Mouse (Mus musculus): ENCODE measurements at regions not wholly inside any gene's neighbourhood (a gene's known extent, or its start where the extent isn't known, plus 50 kb on each side); places are given as distances from the start of the nearest gene placed in this dataset.

- peak; percentile 8 to 33 for DNase-seq (ENCODE audit: extremely low spot score in 1 of 2, low spot score in 1 of 2)
These were observed 825.2 kb upstream of the Cntn5 start for GRCm38 (mm10) chr9:11729732-11730131.

- DNase-seq (ENCODE audit: extremely low spot score in 1 of 2, low spot score in 1 of 2), result no peak
These were observed 817.2 kb upstream of the Cntn5 start for GRCm38 (mm10) chr9:11721811-11722210.

- no peak for DNase-seq (ENCODE audit: extremely low spot score in 1 of 2, low spot score in 1 of 2)
These were observed 800.1 kb upstream of the Cntn5 start for GRCm38 (mm10) chr9:11704647-11705046.

- DNase-seq (ENCODE audit: extremely low spot score in 1 of 2, low spot score in 1 of 2), result no peak
These were observed 798.6 kb upstream of the Cntn5 start for GRCm38 (mm10) chr9:11703150-11703549.

GRCm38 (mm10) chr9:11693505-11693904 lies 788.9 kb upstream of the Cntn5 start:
- DNase-seq (ENCODE audit: extremely low spot score in 1 of 2, low spot score in 1 of 2), result no peak

GRCm38 (mm10) chr9:11687101-11687500 lies 782.5 kb upstream of the Cntn5 start:
- no peak for DNase-seq (ENCODE audit: extremely low spot score in 1 of 2, low spot score in 1 of 2)

- DNase-seq (ENCODE audit: extremely low spot score in 1 of 2, low spot score in 1 of 2), result no peak
These were observed 767.4 kb upstream of the Cntn5 start for GRCm38 (mm10) chr9:11671939-11672338.

GRCm38 (mm10) chr9:11671243-11671642 lies 766.7 kb upstream of the Cntn5 start:
- DNase-seq (ENCODE audit: extremely low spot score in 1 of 2, low spot score in 1 of 2), result no peak

GRCm38 (mm10) chr9:11629461-11629860 lies 724.9 kb upstream of the Cntn5 start:
- no peak for DNase-seq (ENCODE audit: extremely low spot score in 1 of 2, low spot score in 1 of 2)

GRCm38 (mm10) chr9:11604381-11604780 lies 699.8 kb upstream of the Cntn5 start:
- no peak for DNase-seq (ENCODE audit: extremely low spot score in 1 of 2, low spot score in 1 of 2)

GRCm38 (mm10) chr9:11603884-11604283 lies 699.3 kb upstream of the Cntn5 start:
- no peak for DNase-seq (ENCODE audit: extremely low spot score in 1 of 2, low spot score in 1 of 2)

GRCm38 (mm10) chr9:11602857-11603256 lies 698.3 kb upstream of the Cntn5 start:
- peak in 1 of 2 experiments; percentile 4 for DNase-seq (ENCODE audit: extremely low spot score in 1 of 2, low spot score in 1 of 2)

- no peak for DNase-seq (ENCODE audit: extremely low spot score in 1 of 2, low spot score in 1 of 2)
These were observed 674.4 kb upstream of the Cntn5 start for GRCm38 (mm10) chr9:11579011-11579410.

- DNase-seq (ENCODE audit: extremely low spot score in 1 of 2, low spot score in 1 of 2), result no peak
These were observed 658.3 kb upstream of the Cntn5 start for GRCm38 (mm10) chr9:11562885-11563284.

GRCm38 (mm10) chr9:11559384-11559783 lies 654.8 kb upstream of the Cntn5 start:
- no peak for DNase-seq (ENCODE audit: extremely low spot score in 1 of 2, low spot score in 1 of 2)

- no peak for DNase-seq (ENCODE audit: extremely low spot score in 1 of 2, low spot score in 1 of 2)
These were observed 609.4 kb upstream of the Cntn5 start for GRCm38 (mm10) chr9:11513806-11514496.

Data from frontal cortex, adult 2 months (tissue).